Mouse (Mus musculus) midbrain, embryonic 14.5 days (tissue): ENCODE measurements at regions not wholly inside any gene's neighbourhood (a gene's known extent, or its start where the extent isn't known, plus 50 kb on each side); places are given as distances from the start of the nearest gene placed in this dataset.

Experiments
- ATAC-seq: fragments of 200-750 bp; cut with Nextera tagmentation; 2 replicates; pipeline ENCODE4 v1.8.0; 2017; ENCODE audit warnings: moderate number of reproducible peaks, moderate library complexity; ENCODE audit not compliant: low FRiP score, low TSS enrichment
- DNase-seq: peaks from one replicate; pipeline ENCODE4 v3.0.0-alpha.2; 2015
- H3K27ac ChIP-seq: fragments of 300-500 bp; sonication (generic); replicated peaks from 2 replicates; pipeline ENCODE4 v1.5.1; 2014; ENCODE audit warnings: mild to moderate bottlenecking, low read depth, low read length, moderate library complexity
- H3K27me3 ChIP-seq: fragments of 300-500 bp; sonication (generic); 2 replicates; pipeline ENCODE4 v1.6.1; 2014; ENCODE audit warnings: low read length, control low read depth, mixed read lengths; ENCODE audit not compliant: control insufficient read depth, insufficient read depth
- H3K36me3 ChIP-seq: fragments of 300-500 bp; sonication (generic); 2 replicates; pipeline ENCODE4 v1.6.1; 2014; ENCODE audit warnings: low read length, control low read depth; ENCODE audit not compliant: control insufficient read depth, insufficient read depth
- H3K4me1 ChIP-seq: fragments of 300-500 bp; sonication (generic); 2 replicates; pipeline ENCODE4 v1.6.1; 2014; ENCODE audit warnings: mild to moderate bottlenecking, antibody characterized with exemption, low read length, control low read depth; ENCODE audit not compliant: control insufficient read depth, insufficient read depth
- H3K4me2 ChIP-seq: fragments of 300-500 bp; sonication (generic); 2 replicates; pipeline ENCODE4 v1.6.1; 2014; ENCODE audit warnings: mild to moderate bottlenecking, low read length, moderate library complexity
- H3K4me3 ChIP-seq: fragments of 300-500 bp; sonication (generic); replicated peaks from 2 replicates; pipeline ENCODE4 v1.5.1; 2014; ENCODE audit warnings: low read depth, low read length
- H3K9ac ChIP-seq: fragments of 300-500 bp; sonication (generic); replicated peaks from 2 replicates; pipeline ENCODE4 v1.6.1; 2014; ENCODE audit warnings: mild to moderate bottlenecking, low read length, moderate library complexity
- H3K9me3 ChIP-seq: fragments of 300-500 bp; sonication (generic); 2 replicates; pipeline ENCODE4 v1.6.1; 2016; ENCODE audit warnings: low read length, control low read depth, mixed read lengths; ENCODE audit not compliant: control insufficient read depth
- WGBS: fragments of 180-500 bp; shearing (Covaris S2); extraction: QIAGEN DNeasy Blood & Tissue Kit; methylation state at CpG from one replicate; pipeline ENCODE4 v1.1.7; 2014; 5-methylcytosine and 5-hydroxymethylcytosine counted together

- 57% methylated on average over 5 of the region's 5 CpGs for WGBS
- 0 out of 2 replicates have a peak overlapping the region, but pooled peaks have one; percentile 38 for H3K27ac ChIP-seq
Measured at GRCm38 (mm10) chr3:147442925-147443690, 590.9 kb downstream of the Ttll7 start.

GRCm38 (mm10) chr3:147443691-147443960, 591.5 kb downstream of the Ttll7 start:
- H3K9ac ChIP-seq = no peak overlapping the region
- no peaks in the 10 kb centered on the region for H3K9me3 ChIP-seq
- H3K27me3 ChIP-seq = no peaks in the 10 kb centered on the region
- no peak overlapping the region for H3K4me3 ChIP-seq
- ATAC-seq = no peak
- no peaks in the 10 kb centered on the region for H3K36me3 ChIP-seq
- no peak for DNase-seq
- H3K27ac ChIP-seq = no peak overlapping the region
- H3K4me2 ChIP-seq = no peak overlapping the region
- 0 out of 2 replicates have a peak, but pooled peaks cover 4% of the 10 kb centered on the region for H3K4me1 ChIP-seq

More at GRCm38 (mm10) chr3:147442925-147443690, 590.9 kb downstream of the Ttll7 start:
- Histone ChIP-seq H3K4me1 (0 out of 2 replicates have a peak, but pooled peaks cover 4% of the 10 kb centered on the region), H3K27me3 (no peaks in the 10 kb centered on the region), H3K36me3 (no peaks in the 10 kb centered on the region), H3K4me2 (no peak overlapping the region), H3K9ac (no peak overlapping the region), H3K9me3 (no peaks in the 10 kb centered on the region), H3K4me3 (no peak overlapping the region)
- DNase-seq = no peak
- ATAC-seq = 0 out of 2 replicates have a peak, but pooled peaks have one; percentile 27

GRCm38 (mm10) chr3:147444005-147444763, 592.0 kb downstream of the Ttll7 start:
- Histone ChIP-seq H3K4me1 (0 out of 2 replicates have a peak, but pooled peaks cover 4% of the 10 kb centered on the region), H3K27me3 (no peaks in the 10 kb centered on the region), H3K9ac (no peak overlapping the region), H3K27ac (no peak overlapping the region), H3K9me3 (no peaks in the 10 kb centered on the region), H3K4me2 (no peak overlapping the region), H3K4me3 (no peak overlapping the region), H3K36me3 (no peaks in the 10 kb centered on the region)
- WGBS = 71% methylated on average over 10 of the region's 10 CpGs
- ATAC-seq (no peak), DNase-seq (no peak)

- no peaks in the 10 kb centered on the region for H3K9me3 ChIP-seq
- no peak overlapping the region for H3K27ac ChIP-seq
- H3K9ac ChIP-seq = no peak overlapping the region
- WGBS = 91% methylated on average over 5 of the region's 5 CpGs
- ATAC-seq (no peak), DNase-seq (no peak)
- H3K27me3 ChIP-seq = no peaks in the 10 kb centered on the region
- 0 out of 2 replicates have a peak, but pooled peaks cover 4% of the 10 kb centered on the region for H3K4me1 ChIP-seq
- no peak overlapping the region for H3K4me2 ChIP-seq
- no peaks in the 10 kb centered on the region for H3K36me3 ChIP-seq
- no peak overlapping the region for H3K4me3 ChIP-seq
Measured at GRCm38 (mm10) chr3:147445066-147445844, 593.1 kb downstream of the Ttll7 start.

DNA sequence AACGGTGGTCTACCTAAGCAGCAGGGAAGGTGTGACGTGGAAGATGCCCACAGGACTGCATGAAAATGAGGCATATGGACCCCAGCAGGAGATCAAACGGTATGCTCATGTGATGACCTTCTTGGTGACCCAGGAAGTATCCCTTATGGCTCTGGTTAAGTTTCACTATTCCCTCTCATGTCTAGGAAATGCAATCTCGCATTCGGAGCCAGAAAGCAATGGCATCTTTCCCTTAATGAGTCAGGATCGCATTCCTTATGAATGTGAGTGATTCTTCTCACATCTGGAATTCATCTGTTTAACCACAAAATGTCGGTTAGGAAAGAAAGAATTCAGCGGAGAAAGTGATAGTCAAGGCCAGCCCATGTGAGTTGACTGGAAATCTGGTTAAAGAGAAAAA, 593.7 kb downstream of the Ttll7 start:
- 92% methylated on average over 8 of the region's 8 CpGs for WGBS
- no peak for ATAC-seq

GRCm38 (mm10) chr3:147452176-147452575, 600.0 kb downstream of the Ttll7 start:
- Histone ChIP-seq H3K27me3 (no peaks in the 10 kb centered on the region), H3K27ac (no peak overlapping the region), H3K4me1 (no peaks in the 10 kb centered on the region), H3K9ac (no peak overlapping the region), H3K4me2 (no peak overlapping the region), H3K36me3 (no peaks in the 10 kb centered on the region), H3K9me3 (no peaks in the 10 kb centered on the region), H3K4me3 (no peak overlapping the region)
- 67% methylated on average over 4 of the region's 4 CpGs for WGBS
- ATAC-seq (no peak), DNase-seq (no peak)

More for the DNA sequence above, 593.7 kb downstream of the Ttll7 start:
- no peaks in the 10 kb centered on the region for H3K9me3 ChIP-seq
- no peaks in the 10 kb centered on the region for H3K36me3 ChIP-seq
- no peak for DNase-seq
- H3K4me2 ChIP-seq = no peak overlapping the region
- H3K27ac ChIP-seq = no peak overlapping the region
- H3K4me3 ChIP-seq = no peak overlapping the region
- H3K9ac ChIP-seq = no peak overlapping the region
- H3K27me3 ChIP-seq = no peaks in the 10 kb centered on the region
- 0 out of 2 replicates have a peak, but pooled peaks cover 4% of the 10 kb centered on the region for H3K4me1 ChIP-seq

- no peaks in the 10 kb centered on the region for H3K27me3 ChIP-seq
- no peak overlapping the region for H3K4me3 ChIP-seq
- no peak overlapping the region for H3K9ac ChIP-seq
- H3K27ac ChIP-seq = no peak overlapping the region
- H3K36me3 ChIP-seq = no peaks in the 10 kb centered on the region
- H3K4me1 ChIP-seq = no peaks in the 10 kb centered on the region
- no peaks in the 10 kb centered on the region for H3K9me3 ChIP-seq
- DNase-seq = peak; percentile 19
- WGBS = 63% methylated on average over 3 of the region's 3 CpGs
- no peak overlapping the region for H3K4me2 ChIP-seq
- no peak for ATAC-seq
Measured at GRCm38 (mm10) chr3:147455383-147455782, 603.2 kb downstream of the Ttll7 start.

DNA sequence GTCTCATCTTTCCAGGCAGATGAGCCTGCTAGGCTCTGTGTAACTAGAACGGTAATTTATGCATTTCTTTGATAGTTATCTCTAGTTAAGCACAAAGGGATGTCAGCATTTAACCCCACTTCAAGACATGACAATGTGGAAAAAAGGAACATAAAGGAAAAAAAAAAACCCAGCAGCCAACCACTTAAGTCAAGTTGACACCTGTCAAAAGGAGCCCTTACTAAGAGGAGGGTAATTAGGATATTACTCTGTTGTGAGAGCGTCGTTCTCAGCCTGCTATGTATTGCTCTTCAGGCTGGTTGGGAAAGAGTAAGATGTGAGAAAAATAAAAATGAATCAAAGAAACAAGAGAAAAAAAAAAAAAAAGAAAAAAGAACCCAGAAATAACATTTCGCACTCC, 604.1 kb downstream of the Ttll7 start:
- Histone ChIP-seq H3K27ac (no peak overlapping the region), H3K4me2 (no peak overlapping the region), H3K9ac (no peak overlapping the region), H3K4me1 (no peaks in the 10 kb centered on the region), H3K9me3 (no peaks in the 10 kb centered on the region), H3K36me3 (no peaks in the 10 kb centered on the region), H3K27me3 (no peaks in the 10 kb centered on the region), H3K4me3 (no peak overlapping the region)
- 44% methylated on average over 4 of the region's 4 CpGs for WGBS
- peak; percentile 25 for DNase-seq
- ATAC-seq = no peak
